Mouse (Mus musculus) heart, embryonic 11.5 days (tissue): ENCODE measurements around the gene Tmem63b. TPM values are rescaled to one million over a fixed set of nuclear protein-coding genes. Genes with fewer than 3 reads are reported as not detected.

Experiments
- ATAC-seq: fragments of 200-750 bp; cut with Nextera tagmentation; replicated peaks from 2 replicates; pipeline ENCODE4 v1.8.0; 2017; ENCODE audit warnings: moderate library complexity; ENCODE audit not compliant: insufficient number of reproducible peaks, low FRiP score, low TSS enrichment
- H3K27ac ChIP-seq: fragments of 300-500 bp; sonication (generic); 2 replicates; pipeline ENCODE4 v1.5.1; 2014; ENCODE audit warnings: mild to moderate bottlenecking, low read depth, low read length
- H3K27me3 ChIP-seq: fragments of 300-500 bp; sonication (generic); 2 replicates; pipeline ENCODE4 v1.6.1; 2014; ENCODE audit warnings: mild to moderate bottlenecking, low read length, mixed read lengths; ENCODE audit not compliant: control insufficient read depth, insufficient read depth
- H3K36me3 ChIP-seq: fragments of 300-500 bp; sonication (generic); 2 replicates; pipeline ENCODE4 v1.6.1; 2014; ENCODE audit warnings: mild to moderate bottlenecking, low read length, moderate library complexity, mixed read lengths; ENCODE audit not compliant: control insufficient read depth, insufficient read depth
- H3K4me1 ChIP-seq: fragments of 300-500 bp; sonication (generic); 2 replicates; pipeline ENCODE4 v1.6.1; 2014; ENCODE audit warnings: low read length; ENCODE audit not compliant: control insufficient read depth, insufficient read depth
- H3K4me2 ChIP-seq: fragments of 300-500 bp; sonication (generic); 2 replicates; pipeline ENCODE4 v1.6.1; 2014; ENCODE audit warnings: mild to moderate bottlenecking, moderate library complexity
- H3K4me3 ChIP-seq: fragments of 300-500 bp; sonication (generic); 2 replicates; pipeline ENCODE4 v1.5.1; 2014; ENCODE audit warnings: low read depth, low read length
- H3K9ac ChIP-seq: fragments of 300-500 bp; sonication (generic); 2 replicates; pipeline ENCODE4 v1.6.1; 2014; ENCODE audit warnings: mild to moderate bottlenecking, low read depth, low read length, moderate library complexity
- H3K9me3 ChIP-seq: fragments of 300-500 bp; sonication (generic); replicated peaks from 2 replicates; pipeline ENCODE4 v1.6.1; 2016; ENCODE audit warnings: low read length; ENCODE audit not compliant: control insufficient read depth
- WGBS: fragments of 180-500 bp; shearing (Covaris S2); extraction: QIAGEN DNeasy Blood & Tissue Kit; methylation state at CpG from one replicate; pipeline ENCODE4 v1.1.7; 2014; ENCODE audit not compliant: insufficient replicate concordance; 5-methylcytosine and 5-hydroxymethylcytosine counted together
- polyA plus RNA-seq: library from polyadenylated mRNA; unstranded; fragments of >200 nt; fragmentation: Nextera tagmentation; extraction: Ambion mirVana; gene quantifications from 2 replicates; pipeline ENCODE4 v1.2.1, GENCODE M21; 2014

Tmem63b gene
- polyA plus RNA-seq, 1 experiment from 2014 or later = 27.6 TPM

GRCm38 (mm10) chr17:45690044-45690443 is 3.3 kb upstream of the Tmem63b start:
- 82% methylated on average over 4 of the region's 4 CpGs for WGBS
- H3K4me3 ChIP-seq = no peak overlapping the region
- peaks cover 33% of the 10 kb centered on the region for H3K4me1 ChIP-seq
- H3K9me3 ChIP-seq = no peaks in the 10 kb centered on the region
- H3K9ac ChIP-seq = no peak overlapping the region
- H3K27me3 ChIP-seq = no peaks in the 10 kb centered on the region
- H3K4me2 ChIP-seq = no peak overlapping the region
- no peaks in the 10 kb centered on the region for H3K36me3 ChIP-seq
- no peak overlapping the region for H3K27ac ChIP-seq
- ATAC-seq = no peak

DNA sequence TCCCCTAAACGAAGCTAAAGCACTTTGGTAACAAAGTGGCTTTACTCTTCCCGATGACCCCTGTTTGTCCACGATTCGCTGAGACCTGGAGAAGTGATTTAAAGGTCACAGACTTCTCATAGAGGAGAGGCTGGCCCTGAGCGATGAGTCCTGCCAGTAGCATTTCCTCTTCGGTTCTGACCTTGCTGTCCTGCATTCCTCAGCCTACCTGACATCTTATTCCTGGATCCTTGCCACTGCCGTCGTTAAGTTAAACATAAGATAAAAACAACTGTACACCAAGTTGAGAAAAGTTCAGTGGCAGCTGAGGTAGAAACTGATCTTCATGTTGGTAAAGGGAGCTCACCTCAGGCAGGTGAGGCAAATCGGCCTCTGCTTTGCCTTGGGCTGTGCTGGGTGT is 2.4 kb upstream of the Tmem63b start:
- Histone ChIP-seq H3K27me3 (no peaks in the 10 kb centered on the region), H3K4me2 (no peak overlapping the region), H3K27ac (no peak overlapping the region), H3K36me3 (no peaks in the 10 kb centered on the region), H3K9me3 (no peaks in the 10 kb centered on the region), H3K4me1 (peaks cover 36% of the 10 kb centered on the region), H3K4me3 (no peak overlapping the region), H3K9ac (no peak overlapping the region)
- 71% methylated on average over 9 of the region's 9 CpGs for WGBS
- ATAC-seq = no peak

GRCm38 (mm10) chr17:45686093-45686619 is 549 bp downstream of the Tmem63b start, which contains the start of gene Mrpl14:
Gene Mrpl14, plus strand, starts transcription at chr17:45686322.
- no peaks in the 10 kb centered on the region for H3K36me3 ChIP-seq
- no peaks in the 10 kb centered on the region for H3K9me3 ChIP-seq
- H3K4me1 ChIP-seq = peaks cover 20% of the 10 kb centered on the region
- peak within 1 kb of the TSS; percentile 89 for H3K4me2 ChIP-seq
- H3K27ac ChIP-seq = peak within 1 kb of the TSS; percentile 65
- WGBS = under 1% methylated on average over 43 of the region's 50 CpGs
- H3K27me3 ChIP-seq = no peaks in the 10 kb centered on the region
- peak; percentile 80 for ATAC-seq
- H3K9ac ChIP-seq = peak within 1 kb of the TSS; percentile 90
- H3K4me3 ChIP-seq = peak within 1 kb of the TSS; percentile 76

DNA sequence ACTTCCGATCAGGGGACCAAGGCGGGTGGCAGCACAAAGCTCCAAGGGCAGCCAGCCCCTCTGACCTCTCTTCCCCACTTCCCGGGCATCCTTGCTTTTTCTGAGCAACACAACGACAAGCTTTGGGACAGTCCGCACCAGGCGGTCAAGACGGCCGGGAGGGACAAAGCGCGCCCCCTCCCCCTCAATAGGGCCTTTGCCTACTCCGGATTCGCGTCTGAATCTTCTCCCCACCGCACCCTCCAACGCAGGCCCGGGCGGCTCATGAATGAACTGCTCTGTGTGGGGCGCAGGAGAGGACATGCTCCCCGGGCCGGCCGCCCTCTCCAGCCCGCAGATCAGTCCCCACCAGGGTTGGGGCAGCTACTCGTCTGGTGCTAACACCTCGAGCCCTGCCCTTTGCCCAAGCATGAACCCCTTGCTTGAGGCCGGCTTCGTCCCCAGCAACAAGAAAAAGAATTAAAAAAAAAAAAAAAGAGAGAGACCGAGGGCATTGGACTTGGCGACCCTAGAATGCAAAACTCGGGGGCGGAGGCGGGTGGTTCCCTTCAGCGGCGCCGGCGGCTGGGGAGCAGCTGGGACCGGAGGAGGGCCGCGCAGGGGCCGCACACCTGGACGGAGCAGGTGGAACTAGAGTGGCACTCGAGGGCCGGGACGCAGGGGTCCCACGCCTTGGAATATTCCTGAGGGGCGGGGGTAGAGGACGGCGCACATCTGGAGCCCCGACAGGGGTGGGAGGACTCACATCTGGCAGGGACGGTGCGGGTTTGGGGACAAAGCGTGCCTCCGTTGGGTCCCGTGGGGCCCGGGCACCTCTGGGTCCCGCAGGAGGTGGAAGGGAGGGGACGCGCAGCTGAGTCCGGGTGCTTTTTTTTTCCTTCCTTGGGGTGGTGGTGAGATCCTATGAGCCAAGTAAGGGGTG is 1.3 kb downstream of the Tmem63b start:
- H3K4me2 ChIP-seq = peak overlapping the region; percentile 89
- H3K36me3 ChIP-seq = no peaks in the 10 kb centered on the region
- peaks cover 26% of the 10 kb centered on the region for H3K4me1 ChIP-seq
- H3K27ac ChIP-seq = peak overlapping the region; percentile 65
- no peaks in the 10 kb centered on the region for H3K9me3 ChIP-seq
- peak; percentile 43 for ATAC-seq
- WGBS = 1% methylated on average over 58 of the region's 58 CpGs
- peak overlapping the region; percentile 76 for H3K4me3 ChIP-seq
- H3K27me3 ChIP-seq = no peaks in the 10 kb centered on the region
- peak overlapping the region; percentile 90 for H3K9ac ChIP-seq

GRCm38 (mm10) chr17:45684667-45685131 is 2.0 kb downstream of the Tmem63b start:
- Histone ChIP-seq H3K4me1 (peaks cover 26% of the 10 kb centered on the region), H3K9ac (peak overlapping the region; percentile 90), H3K4me2 (peak overlapping the region; percentile 89), H3K9me3 (no peaks in the 10 kb centered on the region), H3K27me3 (no peaks in the 10 kb centered on the region), H3K4me3 (peak overlapping the region; percentile 76), H3K27ac (no peak overlapping the region), H3K36me3 (no peaks in the 10 kb centered on the region)
- 31% methylated on average over 14 of the region's 14 CpGs for WGBS
- no peak for ATAC-seq

- ATAC-seq = no peak
- Histone ChIP-seq H3K4me3 (no peak overlapping the region), H3K27me3 (no peaks in the 10 kb centered on the region), H3K4me1 (peaks cover 29% of the 10 kb centered on the region), H3K4me2 (no peak overlapping the region), H3K27ac (no peak overlapping the region), H3K9me3 (no peaks in the 10 kb centered on the region), H3K9ac (no peak overlapping the region), H3K36me3 (0 out of 2 replicates have a peak, but pooled peaks cover under 1% of the 10 kb centered on the region)
- 80% methylated on average over 4 of the region's 4 CpGs for WGBS
Measured at GRCm38 (mm10) chr17:45682843-45683242, 3.9 kb downstream of the Tmem63b start.

- Histone ChIP-seq H3K36me3 (peaks cover 6% of the 10 kb centered on the region; the same call in 1 of the 2 replicates), H3K4me2 (no peak overlapping the region), H3K27me3 (no peaks in the 10 kb centered on the region), H3K9me3 (no peaks in the 10 kb centered on the region), H3K27ac (no peak overlapping the region), H3K4me3 (no peak overlapping the region), H3K4me1 (peaks cover 19% of the 10 kb centered on the region), H3K9ac (no peak overlapping the region)
- ATAC-seq = no peak
- 97% methylated on average over 1 of the region's 1 CpGs for WGBS
Measured at GRCm38 (mm10) chr17:45681588-45681987, 5.1 kb downstream of the Tmem63b start.

DNA sequence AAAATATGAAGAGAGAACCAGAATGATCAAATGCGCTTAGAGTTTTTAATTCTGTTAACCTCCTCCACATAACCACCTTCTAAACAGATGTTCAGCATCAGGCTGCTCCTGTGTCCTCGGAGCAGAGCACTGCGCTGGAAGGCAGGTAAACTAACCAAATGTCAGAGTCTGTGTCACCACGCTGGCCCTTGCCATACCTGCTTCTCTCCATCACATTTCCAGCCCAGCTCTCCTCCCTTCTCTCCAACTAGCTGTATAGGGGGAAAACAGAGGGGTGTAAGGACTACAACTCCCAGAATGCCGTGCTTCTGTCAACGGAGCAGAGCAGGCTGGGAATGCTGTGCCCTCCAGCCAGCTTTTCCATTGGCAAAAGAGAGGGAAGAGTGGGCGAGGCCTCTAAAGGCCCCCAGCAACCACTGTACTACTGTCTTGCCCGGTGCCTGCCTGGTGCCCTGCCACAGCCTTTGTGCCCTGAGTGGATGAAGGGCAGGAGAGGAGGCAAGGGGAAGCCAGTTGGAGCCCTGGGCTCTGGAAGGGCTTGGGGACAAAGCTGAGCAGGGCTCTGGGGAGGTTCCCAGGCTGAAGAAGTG is 6.2 kb downstream of the Tmem63b start:
- Histone ChIP-seq H3K27ac (peak overlapping the region; percentile 69), H3K9ac (peak overlapping the region; percentile 52), H3K4me1 (peaks cover 19% of the 10 kb centered on the region), H3K9me3 (no peaks in the 10 kb centered on the region), H3K4me2 (peak overlapping the region; percentile 54), H3K36me3 (peaks cover 8% of the 10 kb centered on the region; the same call in 1 of the 2 replicates), H3K27me3 (no peaks in the 10 kb centered on the region), H3K4me3 (peak overlapping the region; percentile 14; the same call in 1 of the 2 replicates)
- peak; percentile 37; the same call in 1 of the 2 replicates for ATAC-seq
- 53% methylated on average over 8 of the region's 8 CpGs for WGBS
